Mouse (Mus musculus) right cerebral cortex, adult 18-20 months (tissue): ENCODE data around the gene Slc35c2.

Experiments
- DNase-seq: peaks from one replicate; pipeline ENCODE4 v3.0.0; 2022; ENCODE audit warnings: mixed read lengths

Gene Slc35c2

DNA sequence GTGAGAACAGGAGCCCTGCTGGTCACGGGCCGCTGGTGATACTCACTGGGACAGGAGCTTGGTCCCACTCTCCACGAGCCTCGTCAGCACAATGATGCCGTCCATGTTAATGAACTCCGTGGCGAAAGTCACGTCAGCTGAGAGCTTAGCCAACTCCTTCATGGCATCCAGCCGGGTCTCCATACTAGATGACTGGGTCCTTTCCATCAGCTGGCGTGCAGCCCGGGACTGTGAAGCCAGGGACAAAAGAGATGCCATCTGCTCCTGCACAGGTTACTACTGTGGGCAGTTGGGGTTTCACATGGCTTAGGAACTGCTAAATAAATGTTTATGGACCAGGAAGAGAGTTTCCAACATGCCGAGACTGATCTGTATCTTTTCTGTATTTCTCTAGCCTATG lies 23.9 kb upstream of the Slc35c2 start:
- no peak for DNase-seq

DNA sequence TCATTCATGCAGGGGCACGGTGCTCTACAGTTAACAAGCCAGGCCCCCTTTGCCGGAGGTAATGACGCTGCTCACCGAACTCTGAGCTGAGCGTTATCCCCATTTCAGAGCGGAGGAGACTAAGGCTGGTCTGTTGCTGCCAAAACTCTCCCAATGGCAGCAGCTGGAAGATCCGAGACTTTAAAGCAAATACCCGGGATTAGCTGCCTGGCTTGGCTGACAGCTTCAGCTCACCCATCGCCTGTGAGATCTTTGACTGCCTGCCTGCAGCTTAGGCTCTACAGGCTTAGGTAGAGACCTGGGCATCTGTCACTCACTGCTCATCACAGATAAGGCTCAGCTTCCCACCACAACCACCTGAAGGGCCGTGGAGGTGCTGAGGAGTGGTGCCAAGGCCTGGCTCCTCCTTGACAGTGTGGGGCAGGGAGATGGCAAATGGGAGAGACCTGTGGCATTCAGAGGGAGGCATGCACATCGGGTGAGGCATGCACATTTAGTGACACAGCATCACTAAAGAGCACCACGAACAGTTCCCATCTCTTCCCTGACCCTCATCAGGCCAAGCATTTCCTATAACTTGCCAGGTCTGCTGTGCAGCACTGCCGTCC lies 23.3 kb upstream of the Slc35c2 start:
- DNase-seq: no peak

DNA sequence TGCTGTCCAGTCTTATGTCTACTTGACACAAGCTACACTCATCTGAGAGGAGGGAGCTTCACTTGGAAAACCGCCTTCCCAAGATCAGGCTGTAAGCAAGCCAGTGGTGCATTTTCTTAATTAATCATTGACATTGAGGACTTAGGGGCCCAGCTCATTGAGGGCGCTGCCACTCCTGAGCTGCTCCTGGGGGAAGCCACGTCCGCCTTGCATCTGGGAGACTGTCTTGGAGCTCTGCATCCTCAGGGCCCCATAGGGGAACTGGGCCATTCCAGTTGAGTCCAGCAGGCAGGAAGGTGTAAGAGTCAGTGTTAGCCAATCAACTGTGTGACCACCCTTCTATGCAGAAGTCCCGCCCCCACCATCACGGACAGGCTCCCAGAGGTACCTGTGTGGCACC lies 20.1 kb upstream of the Slc35c2 start:
- no peak for DNase-seq

DNA sequence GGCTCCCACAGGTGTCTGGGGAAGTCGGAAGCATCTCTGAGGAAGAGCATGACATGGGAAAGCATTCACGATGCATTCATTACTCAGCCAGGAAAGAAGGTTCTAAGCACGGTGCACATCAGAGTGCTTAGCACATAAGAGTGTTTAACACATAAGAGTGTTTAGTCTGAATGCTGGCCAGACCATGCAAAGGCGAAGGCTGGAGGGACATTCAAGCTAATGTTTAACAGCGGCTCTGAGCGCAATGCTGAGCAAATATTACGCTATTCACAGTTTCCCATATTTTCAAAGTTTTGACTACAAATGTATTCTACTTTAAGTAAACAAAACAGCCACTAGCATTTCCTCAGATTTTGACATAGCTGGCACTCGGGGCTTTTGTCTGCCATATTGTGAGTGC lies 17.8 kb upstream of the Slc35c2 start:
- DNase-seq: no peak

DNA sequence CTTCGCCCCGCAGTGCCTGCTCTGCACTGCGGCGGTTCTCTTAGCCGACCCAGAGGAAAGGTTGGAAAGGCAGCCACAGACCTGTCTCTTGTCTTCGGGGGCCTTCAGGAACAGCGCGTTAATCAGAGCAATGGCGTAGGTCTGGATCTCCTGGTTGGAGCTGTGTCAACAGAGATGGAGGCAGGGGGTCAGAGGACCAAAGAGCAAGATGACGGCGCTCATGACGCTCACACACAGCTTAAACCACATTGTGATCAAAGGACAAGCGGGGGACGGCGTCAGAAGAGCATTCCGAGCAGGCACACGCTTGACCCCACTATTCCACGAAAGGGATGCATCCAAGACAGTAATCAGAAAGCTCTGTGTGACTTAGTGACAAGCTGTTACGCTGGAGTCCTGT lies 17.1 kb upstream of the Slc35c2 start:
- no peak for DNase-seq

DNA sequence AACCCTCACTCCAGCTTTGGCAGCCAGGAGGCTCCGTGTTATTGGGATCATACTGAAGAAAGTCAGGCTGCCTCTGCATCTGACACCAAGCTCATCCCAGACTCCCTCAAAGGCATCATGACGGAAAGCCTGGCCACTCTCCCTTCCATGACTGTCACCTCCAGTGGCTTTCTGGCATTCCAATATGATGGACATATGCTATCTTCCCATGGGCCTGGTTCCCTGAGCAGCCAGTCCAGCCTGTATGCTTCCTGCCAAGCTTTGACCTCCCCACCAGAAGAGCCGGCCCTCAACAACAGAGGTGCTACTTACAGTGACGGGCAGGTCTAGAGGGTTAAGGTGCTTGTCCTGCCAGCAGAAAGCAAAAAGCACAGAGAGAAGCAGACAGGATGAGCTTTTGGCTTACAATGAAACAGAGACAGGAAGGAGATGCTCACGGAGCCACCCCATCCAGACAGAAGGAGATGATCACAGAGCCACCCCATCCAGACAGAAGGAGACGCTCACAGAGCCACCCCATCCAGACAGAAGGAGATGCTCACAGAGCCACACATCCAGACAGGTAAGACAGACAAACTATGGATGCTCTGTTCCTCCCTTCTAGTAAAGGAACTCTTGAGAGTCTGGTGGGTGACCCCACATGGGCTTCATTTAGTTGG lies 15.8 kb upstream of the Slc35c2 start:
- no peak for DNase-seq

DNA sequence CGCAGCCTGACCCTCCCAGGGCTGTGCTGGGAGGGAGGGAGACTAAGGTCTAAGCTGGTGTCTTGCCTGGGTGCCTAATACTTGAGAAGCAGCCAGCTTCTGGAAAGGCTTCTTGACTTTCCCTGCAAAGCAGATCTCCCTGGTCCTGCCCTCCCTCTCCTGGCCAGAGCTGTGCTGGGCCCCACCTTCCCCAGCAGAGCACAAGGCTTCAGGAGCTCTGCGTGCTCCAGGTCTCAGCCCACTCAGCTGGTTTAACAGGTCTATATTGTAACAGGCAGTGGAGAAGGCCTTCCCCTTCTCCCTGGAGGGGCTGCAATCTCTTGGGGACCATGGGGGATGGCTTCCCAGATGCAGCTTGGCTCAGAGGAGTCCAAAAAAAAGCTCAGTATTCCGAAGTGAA lies 13.7 kb upstream of the Slc35c2 start:
- DNase-seq: no peak

DNA sequence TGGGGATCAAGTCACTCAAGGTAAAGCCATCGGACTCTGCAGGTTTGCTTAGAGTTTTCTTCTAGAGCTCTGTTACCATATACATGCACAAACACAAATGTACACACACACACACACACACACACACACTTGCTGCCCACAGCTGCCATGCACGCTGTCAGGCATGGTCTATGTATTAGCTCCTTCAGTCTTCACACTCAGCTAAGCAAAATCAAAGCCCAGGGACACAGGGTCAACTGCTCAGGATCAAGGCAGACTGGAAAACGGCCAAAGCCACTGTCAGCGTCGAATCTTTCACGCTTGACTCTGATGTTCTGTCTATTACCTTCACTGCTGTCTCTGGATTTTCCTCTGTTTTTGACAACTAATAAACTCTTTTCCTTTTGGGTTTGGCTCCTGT lies 13.2 kb upstream of the Slc35c2 start:
- DNase-seq: no peak

DNA sequence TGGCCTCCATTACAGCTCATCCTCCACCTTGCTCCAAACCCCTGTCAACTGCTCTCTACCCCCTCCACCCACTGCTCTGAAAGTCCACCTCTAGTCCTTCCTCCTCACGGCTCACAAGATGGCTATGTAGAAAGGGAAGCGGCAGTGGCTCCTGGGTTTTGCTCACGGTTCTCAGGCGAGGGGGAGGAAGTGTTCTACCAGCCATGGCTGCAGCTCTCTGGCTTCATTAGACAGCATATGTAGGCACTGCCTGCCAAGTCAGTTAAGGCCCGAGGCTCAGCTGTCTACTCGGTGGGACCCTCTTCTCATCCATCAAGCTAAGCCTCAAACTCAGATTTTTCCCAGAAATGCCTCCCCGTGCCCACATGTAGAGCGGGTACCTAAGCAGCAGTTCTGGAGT lies 12.8 kb upstream of the Slc35c2 start:
- no peak for DNase-seq

DNA sequence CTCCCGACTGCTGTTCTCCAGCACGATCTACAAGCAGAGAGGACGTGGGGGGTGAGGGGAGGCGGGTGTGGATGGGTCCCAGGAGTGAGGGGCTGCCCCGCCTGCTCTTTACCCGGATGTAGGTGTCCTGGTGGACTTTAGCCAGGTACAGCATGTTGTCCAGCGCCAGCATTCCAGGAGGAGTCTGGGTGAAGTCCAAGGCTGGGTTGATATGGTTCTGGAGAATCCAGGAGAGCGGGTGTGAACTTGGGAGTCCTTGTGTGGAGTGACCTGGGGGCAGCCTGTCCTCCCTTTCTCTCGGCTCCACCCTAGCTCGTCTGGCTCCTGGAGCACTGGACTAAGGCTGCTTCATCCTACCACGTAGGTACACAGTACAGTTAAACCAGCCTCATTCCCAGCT lies 9.8 kb upstream of the Slc35c2 start:
- no peak for DNase-seq

DNA sequence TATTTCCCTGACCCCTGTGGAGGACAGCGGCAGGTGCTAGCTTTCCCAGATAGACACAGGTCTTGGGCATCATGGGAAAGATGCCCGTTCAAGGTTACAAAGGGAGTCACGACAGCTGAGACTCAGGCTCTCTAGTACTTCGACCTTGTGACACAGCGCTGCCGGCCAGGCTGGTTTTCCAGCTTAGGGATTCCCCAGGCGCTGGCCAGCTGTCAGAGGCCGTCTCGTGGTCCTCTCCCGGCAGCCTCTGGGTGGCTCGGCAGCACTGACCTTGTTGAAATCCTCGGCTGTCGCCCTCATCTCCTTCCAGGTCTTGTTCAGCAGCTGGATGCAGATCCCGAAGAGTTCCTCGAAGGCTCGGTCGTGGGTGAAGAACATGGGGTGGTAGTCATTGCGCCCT lies 8.9 kb upstream of the Slc35c2 start:
- DNase-seq: no peak

DNA sequence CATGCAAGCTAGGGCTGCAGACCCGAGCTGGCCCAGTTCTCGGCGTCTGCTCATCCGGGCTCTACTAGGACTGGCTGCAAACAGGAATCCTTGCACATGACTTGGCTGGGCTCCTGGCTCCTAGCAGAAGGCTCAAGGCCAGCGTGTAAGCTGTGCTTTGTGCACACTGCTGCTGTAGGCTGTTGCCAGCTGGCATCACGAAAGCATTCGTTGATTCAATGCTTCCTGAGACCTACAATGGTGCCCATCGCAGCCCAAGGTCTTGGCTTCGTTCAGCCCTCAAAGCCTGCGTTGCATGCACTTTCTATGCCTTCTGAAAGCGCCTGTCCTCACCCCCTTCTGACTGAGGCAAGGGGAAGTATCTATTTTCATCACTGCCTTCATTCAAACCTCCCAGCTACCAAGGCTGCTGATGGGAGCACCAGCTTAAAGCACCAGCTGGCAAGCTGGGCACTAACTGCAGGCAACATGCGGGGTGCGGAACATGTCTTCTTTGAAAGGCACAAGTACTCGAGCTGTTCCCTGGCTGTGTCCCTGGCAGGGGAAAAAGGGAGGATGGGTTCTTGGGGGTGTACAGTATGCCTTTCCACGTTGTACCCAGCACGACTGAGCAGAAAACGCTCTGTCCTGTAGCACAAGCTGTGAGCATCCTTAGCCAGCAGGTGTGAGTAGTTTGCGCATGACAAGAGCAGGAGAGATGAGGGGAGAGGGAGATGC lies 804 bp upstream of the Slc35c2 start:
- peak; percentile 90 for DNase-seq

DNA sequence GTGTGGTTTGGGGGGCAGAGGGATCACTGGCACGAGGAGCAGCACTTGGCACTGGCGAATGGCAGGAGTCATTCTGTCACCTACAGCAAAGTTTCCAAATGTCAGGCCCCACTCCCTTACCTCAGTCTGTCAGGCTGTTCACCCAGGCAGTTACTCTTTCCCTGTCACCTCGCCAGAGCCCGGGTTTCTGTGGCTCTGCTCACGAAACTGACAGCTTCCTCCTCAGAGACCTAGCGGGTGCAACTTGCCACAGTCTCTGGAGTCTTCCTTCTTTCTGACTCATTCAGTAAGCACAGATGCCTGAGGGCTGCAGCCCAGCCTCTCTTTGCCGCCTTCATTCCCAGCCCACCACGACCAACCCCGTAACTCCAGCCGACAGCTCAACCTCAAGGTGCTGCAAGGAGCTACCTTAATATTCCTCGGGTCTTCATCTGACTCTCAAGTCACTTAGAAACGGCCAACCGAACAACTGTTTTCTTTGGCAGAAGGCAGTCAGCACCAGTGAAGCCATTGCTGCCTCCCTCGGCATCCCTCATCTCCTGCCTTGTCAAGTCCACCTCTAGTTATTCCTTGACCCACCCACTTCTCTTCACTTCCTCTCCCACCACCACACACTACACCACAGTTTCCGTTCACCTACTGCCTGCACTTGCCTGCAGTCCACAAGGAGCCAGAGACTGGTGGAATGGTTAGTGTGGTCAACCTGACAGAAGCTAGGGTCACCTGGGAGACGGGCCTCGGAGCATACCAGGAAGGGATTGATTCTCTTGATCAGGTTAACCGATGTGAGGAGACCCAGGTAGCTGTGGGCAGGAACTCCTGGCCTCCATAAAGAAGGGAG lies 1.1 kb downstream of the Slc35c2 start:
- DNase-seq: peak; percentile 63

DNA sequence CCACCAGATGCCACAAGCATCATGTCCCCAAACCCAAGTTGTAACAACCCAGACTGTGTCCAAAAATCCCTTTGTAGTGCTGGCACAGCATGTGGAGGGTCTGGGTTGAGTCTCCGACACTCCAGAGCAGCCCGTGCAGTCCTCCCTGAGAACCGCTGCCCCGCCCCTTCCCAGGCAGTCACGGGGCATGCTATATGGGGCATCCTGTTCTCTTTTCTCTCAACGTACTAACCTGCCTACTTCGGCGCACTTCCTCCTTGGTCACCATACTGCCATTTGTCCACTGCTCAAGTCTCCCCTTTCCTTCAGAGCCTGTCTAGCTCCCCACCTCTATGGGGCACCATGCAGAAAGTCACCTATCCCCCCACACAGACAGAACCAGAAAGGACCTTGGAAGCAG lies 2.0 kb downstream of the Slc35c2 start:
- DNase-seq: no peak

DNA sequence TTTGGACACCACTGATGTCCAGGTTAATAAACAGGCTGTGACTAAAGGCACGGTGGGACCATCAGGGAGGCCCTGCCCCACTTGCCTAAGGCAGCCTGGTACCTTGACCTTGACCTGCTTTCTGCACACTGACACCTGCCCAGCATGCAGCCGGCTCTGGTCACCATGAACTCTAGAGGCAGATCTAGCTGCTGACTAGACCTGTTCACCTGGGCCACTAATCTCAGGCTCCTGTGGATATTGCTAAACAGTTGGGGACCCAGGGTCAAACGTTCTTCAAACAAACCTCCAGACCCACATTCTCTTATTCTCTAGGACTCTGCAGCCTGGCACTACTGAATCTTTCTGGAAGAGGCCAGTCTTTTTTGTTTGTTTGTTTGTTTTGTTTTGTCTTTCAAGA lies 2.6 kb downstream of the Slc35c2 start:
- DNase-seq: no peak

DNA sequence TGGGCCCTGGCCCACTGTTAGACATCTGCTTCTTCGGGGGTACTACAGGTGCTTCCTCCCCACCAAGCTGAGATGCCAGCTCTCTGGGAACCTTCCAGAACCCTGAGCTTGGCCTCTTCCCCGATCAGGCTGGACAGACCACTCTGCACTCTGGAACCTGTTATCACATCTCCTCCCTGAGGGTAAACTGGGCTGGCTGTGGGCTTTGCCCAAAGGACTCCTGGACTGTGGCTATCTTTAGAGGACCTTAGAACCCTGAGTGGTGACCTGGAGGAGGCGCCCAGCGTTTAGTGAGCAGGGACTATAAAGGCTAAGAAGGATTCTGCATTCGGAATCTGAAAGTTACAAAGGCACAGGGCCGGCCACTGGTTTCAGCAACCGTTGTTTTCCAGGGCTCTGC lies 3.3 kb downstream of the Slc35c2 start:
- no peak for DNase-seq

DNA sequence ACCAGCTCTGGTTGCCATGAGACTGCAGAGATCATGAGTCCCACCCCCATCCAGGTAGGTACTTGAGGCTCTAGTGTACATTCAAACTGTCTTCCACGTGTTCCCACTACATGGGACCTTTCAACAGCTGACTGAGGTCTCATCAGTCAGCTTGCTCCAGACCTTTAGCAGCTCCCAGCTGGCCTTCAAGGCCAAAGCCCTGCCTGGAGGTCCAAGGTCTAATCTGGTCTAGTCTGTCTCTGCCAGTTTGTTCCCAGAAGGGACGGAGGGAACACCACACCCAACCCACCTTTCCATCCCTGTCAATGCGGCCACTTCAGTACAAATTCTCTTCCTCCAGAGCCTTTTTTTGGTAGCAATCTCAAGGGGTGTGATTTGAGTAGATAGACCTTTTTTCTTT lies 4.0 kb downstream of the Slc35c2 start:
- no peak for DNase-seq

DNA sequence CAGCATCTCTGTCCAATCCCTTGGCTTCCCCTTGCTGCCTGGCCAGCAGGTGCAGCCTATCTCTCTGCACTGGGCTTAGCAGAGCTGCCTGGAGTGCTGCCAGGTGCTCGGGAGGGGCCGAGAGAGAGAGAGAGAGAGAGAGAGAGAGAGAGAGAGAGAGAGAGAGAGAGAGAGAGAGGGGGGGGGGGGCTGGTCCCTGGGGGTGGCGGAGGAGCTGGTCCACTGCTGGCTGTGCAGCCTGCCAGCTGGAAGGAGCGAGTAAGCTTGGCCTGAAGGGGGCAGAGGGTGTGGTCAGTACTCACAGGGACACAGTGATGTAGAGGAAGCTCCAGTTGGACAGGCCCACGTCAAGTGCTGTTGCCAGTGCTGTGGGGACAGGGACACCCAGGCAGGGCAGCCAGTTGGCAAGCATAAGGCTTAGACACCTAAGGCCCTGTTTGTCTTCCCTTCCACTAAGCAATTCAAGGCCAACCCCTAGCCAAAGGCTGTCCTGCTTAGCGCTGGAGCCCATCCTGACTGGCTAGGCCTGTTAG lies 5.8 kb downstream of the Slc35c2 start:
- DNase-seq: no peak

DNA sequence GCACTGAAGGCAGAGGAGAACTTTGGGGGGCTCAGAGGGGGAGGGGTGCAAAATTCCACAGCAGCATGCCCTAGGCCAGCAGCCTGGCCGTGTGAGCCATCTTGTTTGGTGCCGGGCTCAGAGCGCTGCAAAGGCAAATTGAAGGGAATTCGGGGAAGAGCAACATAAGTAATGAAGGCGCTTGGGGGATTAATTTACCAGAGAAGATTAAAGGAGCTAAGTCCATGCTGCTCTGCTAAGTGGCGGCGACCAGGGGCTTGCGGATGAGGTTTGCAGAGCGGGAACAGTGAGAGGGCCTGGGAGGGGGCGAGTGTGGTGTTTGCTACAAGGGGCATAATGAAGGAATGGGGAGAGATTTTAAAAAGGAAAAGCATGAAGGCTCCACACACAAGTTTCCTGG lies 8.3 kb downstream of the Slc35c2 start:
- DNase-seq: no peak

DNA sequence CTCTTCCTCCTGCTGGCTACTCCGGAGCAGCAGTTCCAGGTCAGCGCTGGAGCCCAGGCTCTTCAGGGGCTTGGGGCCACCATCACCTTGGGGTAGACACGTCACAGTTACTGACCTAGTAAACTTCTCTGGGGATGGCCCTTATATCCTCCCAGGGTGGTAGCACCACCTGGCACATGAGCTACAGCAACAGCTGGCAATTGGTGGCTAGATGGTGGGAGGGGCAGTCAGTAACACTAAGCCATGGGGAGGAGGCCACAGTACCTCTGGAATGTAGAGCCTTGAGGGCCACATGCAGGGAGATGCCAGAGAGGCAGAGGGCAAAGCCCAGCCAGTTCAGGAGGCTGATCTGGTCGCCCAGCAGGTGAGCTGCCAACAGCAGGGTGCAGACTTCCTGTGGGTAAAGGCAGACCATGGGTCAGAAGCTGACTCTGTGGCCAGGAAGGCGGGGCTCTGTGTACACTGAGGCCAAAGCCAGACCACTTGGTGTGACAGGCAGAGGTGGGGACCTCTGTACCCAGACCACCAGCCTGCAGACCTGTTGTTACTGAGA lies 10.4 kb downstream of the Slc35c2 start:
- DNase-seq: no peak

DNA sequence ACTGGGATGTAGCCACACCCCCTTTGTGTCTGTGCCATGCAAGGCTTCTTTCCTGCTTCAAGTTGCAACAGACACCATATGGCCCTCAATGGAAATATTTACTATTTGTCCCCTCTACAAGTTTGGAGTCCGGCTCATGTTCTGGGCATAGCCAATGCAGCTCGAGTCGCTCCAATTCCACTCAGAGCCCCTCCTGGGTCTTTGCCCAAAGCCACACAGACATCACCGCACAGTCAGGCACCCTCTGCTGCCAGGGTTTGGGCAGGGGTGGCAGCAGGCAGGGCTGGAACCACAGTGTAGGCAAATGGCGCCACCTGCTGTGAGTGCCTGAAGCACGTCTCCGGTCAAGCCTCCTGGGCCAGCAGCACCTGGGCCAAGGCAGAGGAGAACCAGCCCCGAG lies 11.8 kb downstream of the Slc35c2 start:
- peak; percentile 84 for DNase-seq

DNA sequence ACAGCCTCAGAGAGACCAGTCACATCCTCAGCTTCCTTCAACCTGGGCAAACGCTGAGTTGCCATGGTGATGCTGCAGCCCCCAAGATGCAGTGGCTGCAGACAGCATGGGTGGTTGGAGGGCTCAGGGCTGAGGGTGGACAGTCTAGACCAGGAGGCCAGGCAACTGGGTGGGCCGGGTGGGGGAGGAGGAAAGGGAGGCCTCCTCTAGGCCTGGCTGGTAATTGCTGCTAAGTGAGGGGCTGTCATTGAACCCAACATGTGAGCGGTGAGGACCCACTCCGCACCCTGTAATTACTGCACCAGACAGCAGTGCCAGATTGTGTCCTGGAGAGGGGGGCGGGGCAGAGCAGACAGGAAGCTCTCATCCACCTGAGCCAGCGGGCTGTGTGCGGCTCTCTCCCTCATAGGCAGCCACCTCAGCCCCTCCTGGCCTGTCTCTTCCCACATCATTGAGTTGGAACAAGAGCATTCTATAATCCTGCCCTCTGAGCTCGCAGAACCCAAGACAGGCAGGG lies 12.5 kb downstream of the Slc35c2 start:
- no peak for DNase-seq

DNA sequence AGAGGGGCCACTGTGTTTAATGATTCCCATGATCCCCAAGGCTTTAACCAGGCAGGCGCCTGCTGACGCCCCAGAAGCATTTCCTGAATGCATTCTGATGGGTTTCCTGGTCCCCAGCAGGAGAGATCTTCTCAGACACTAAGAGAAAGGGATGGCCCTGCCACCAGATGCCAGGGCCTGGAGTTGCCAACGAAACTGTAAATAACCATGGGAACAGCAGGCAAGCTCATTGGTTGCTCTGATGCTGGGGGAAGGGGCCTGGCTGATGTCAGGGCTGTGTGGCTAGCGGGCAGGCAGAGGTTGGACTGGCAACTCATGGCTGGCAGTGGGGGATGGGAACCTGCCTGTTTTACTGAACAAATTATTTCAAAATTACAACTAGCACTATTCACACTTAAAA lies 14.1 kb downstream of the Slc35c2 start:
- no peak for DNase-seq
